Mouse (Mus musculus): ENCODE data around the gene Hfe2.

- TF ChIP-seq POLR2A (IDR thresholded peaks at IDR 0.05; ENCODE audit: low read depth, low read length) (no peak), CTCF (IDR thresholded peaks at IDR 0.05; ENCODE audit: extremely low read depth, insufficient read depth, insufficient read length, insufficient replicate concordance) (no peak)
These were observed 3.5 kb downstream of the Hfe2 start for GRCm38 (mm10) chr3:96528506-96528905.

Measured in spleen, adult 2 months (tissue).